ENCODE assay signal across 8 mouse cellular contexts in the genomic region with DNA sequence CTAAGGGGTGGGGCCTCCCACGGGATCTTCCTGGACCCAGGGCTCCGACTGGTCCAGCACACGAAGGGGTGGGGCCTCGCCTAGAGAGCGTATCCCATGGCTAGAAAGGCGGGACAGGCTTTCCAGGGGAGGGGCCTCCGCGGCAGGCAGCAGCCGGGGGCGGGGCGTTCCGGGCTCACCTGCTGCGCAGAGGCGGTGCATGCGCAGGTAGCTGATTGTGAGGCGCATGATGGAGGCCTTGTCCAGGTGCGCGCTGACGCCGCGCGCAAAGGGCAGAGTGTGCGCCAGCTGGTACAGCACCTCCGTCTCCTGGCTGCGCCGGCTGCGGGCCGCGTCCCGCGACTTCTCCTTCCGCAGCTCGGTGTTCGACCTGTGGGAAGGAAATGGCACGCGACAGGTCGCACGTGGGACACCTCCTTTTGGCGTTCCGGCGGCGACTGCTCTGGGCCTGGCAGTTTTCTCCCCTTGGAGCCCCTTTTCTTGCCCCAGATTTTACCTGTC. TPM values are rescaled to one million over a fixed set of nuclear protein-coding genes. Genes with fewer than 3 reads are reported as not detected.
DNase-seq lines count a peak whose midpoint lies in the region; ATAC-seq lines count a peak whose summit lies in the region.

No protein-coding gene starts in this region.

- WGBS in hindbrain, embryonic 13.5 days, result under 1% methylated on average over 39 of the region's 42 CpGs

- ATAC-seq in hindbrain, embryonic 13.5 days (ENCODE audit: low FRiP score), result peak; percentile 79

- DNase-seq in adrenal gland, adult (ENCODE audit: inconsistent age in 2 of 2, low spot score in 1 of 2), result peak; percentile 87 to 89
- peak; percentile 53 to 64 for DNase-seq in cerebellum, postnatal 4 days (ENCODE audit: low spot score in 2 of 2)
- peak; percentile 89 for DNase-seq in frontal cortex, postnatal 36 days (ENCODE audit: low spot score in 2 of 2)
- peak; percentile 87 for DNase-seq in left cerebral cortex, adult 11 months (ENCODE audit: low spot score)
- DNase-seq in lung, postnatal 25 days (ENCODE audit: low spot score), result peak; percentile 95
- peak; percentile 81 for DNase-seq in right cerebral cortex, postnatal 14 days
- peak; percentile 94 for DNase-seq in urinary bladder, postnatal 14 days (ENCODE audit: low spot score)

- peak overlapping the region; percentile 71 for H3K9ac ChIP-seq in hindbrain, embryonic 13.5 days

- H3K27me3 ChIP-seq in hindbrain, embryonic 13.5 days, result peaks cover 4% of the 10 kb centered on the region

- H3K4me3 ChIP-seq in hindbrain, embryonic 13.5 days, result peak overlapping the region; percentile 50

- no peaks in the 10 kb centered on the region for H3K9me3 ChIP-seq in hindbrain, embryonic 13.5 days

- peaks cover 49% of the 10 kb centered on the region for H3K4me1 ChIP-seq in hindbrain, embryonic 13.5 days (replicated peaks)

- H3K27ac ChIP-seq in hindbrain, embryonic 13.5 days, result peak overlapping the region; percentile 80

- H3K4me2 ChIP-seq in hindbrain, embryonic 13.5 days, result peak overlapping the region; percentile 75

- no peaks in the 10 kb centered on the region for H3K36me3 ChIP-seq in hindbrain, embryonic 13.5 days

RNA-seq across cellular contexts. Expression of a gene that starts 6.1 kb away (rescaled TPM):
- polyA plus RNA-seq in hindbrain, embryonic 13.5 days (2015; fragmentation: Nextera tagmentation; extraction: Ambion mirVana), result 2.8 and 2.9 TPM in 2 replicates

RNA-seq across cellular contexts. Expression of a gene that starts 17.7 kb away (rescaled TPM):
- polyA plus RNA-seq in hindbrain, embryonic 13.5 days (2015; fragmentation: Nextera tagmentation; extraction: Ambion mirVana), result 1.5 and 1.6 TPM in 2 replicates

RNA-seq across cellular contexts. Expression of a gene that starts 28.4 kb away (rescaled TPM):
- polyA plus RNA-seq in hindbrain, embryonic 13.5 days (2015; fragmentation: Nextera tagmentation; extraction: Ambion mirVana), result 109 and 115 TPM in 2 replicates

Comparison
In these comparisons a context has a peak if more than half of its experiments do, and no peak if none do; other contexts are left out.
1. Peak in every context shown above with its lines: DNase-seq, ATAC-seq, H3K4me3 ChIP-seq and H3K27ac ChIP-seq.